Mouse (Mus musculus): ENCODE measurements around the gene Qprt. TPM values are rescaled to one million over a fixed set of nuclear protein-coding genes. Genes with fewer than 3 reads are reported as not detected.
"Not testable (repeated sequence)": the region's sequence is repeated elsewhere in the genome, so short reads cannot be mapped to it uniquely, and the experiment has no call there.

Gene Qprt
- polyA plus RNA-seq, 1 experiment from 2014 or later, result 0.77 TPM

- Histone ChIP-seq H3K4me2 (ENCODE audit: low read length) (no peak within 1 kb of the TSS), H3K9me3 (replicated peaks; ENCODE audit: control insufficient read depth, low read length, poor library complexity, severe bottlenecking) (no peaks in the 10 kb centered on the region), H3K27me3 (ENCODE audit: control insufficient read depth, insufficient read depth, low read depth, low read length) (no peaks in the 10 kb centered on the region), H3K9ac (ENCODE audit: low read depth, low read length) (no peak within 1 kb of the TSS), H3K4me1 (ENCODE audit: control insufficient read depth, insufficient read depth, low read length) (no peaks in the 10 kb centered on the region), H3K36me3 (ENCODE audit: control insufficient read depth, insufficient read depth, low read length) (no peaks in the 10 kb centered on the region), H3K4me3 (ENCODE audit: low read depth, low read length) (no peak within 1 kb of the TSS), H3K27ac (ENCODE audit: low read length) (no peak within 1 kb of the TSS)
- ATAC-seq, result no peak
- 80% methylated on average over 16 of the region's 16 CpGs for WGBS
Observed at GRCm38 (mm10) chr7:127091114-127091896, 30.7 kb downstream of the Qprt start, which contains the start of gene AI467606. Gene AI467606, plus strand, starts transcription at chr7:127091359.

- WGBS, result 88% methylated on average over 20 of the region's 20 CpGs
- Histone ChIP-seq H3K4me1 (ENCODE audit: control insufficient read depth, insufficient read depth, low read length) (no peaks in the 10 kb centered on the region), H3K9me3 (replicated peaks; ENCODE audit: control insufficient read depth, low read length, poor library complexity, severe bottlenecking) (no peaks in the 10 kb centered on the region), H3K4me2 (ENCODE audit: low read length) (no peak overlapping the region), H3K36me3 (ENCODE audit: control insufficient read depth, insufficient read depth, low read length) (no peaks in the 10 kb centered on the region), H3K4me3 (ENCODE audit: low read depth, low read length) (no peak overlapping the region), H3K27ac (ENCODE audit: low read length) (no peak overlapping the region), H3K27me3 (ENCODE audit: control insufficient read depth, insufficient read depth, low read depth, low read length) (no peaks in the 10 kb centered on the region), H3K9ac (ENCODE audit: low read depth, low read length) (no peak overlapping the region)
- ATAC-seq, result no peak
Observed at GRCm38 (mm10) chr7:127090154-127091113, 31.6 kb downstream of the Qprt start.

GRCm38 (mm10) chr7:127088901-127089845 is 32.9 kb downstream of the Qprt start:
- ATAC-seq, result no peak
- WGBS, result 20% methylated on average over 27 of the region's 27 CpGs

GRCm38 (mm10) chr7:127088083-127088482 is 33.9 kb downstream of the Qprt start:
- 97% methylated on average over 3 of the region's 3 CpGs for WGBS
- no peak overlapping the region for H3K9ac ChIP-seq (ENCODE audit: low read depth, low read length)
- no peak overlapping the region for H3K4me2 ChIP-seq (ENCODE audit: low read length)
- no peaks in the 10 kb centered on the region for H3K27me3 ChIP-seq (ENCODE audit: control insufficient read depth, insufficient read depth, low read depth, low read length)
- H3K9me3 ChIP-seq (replicated peaks; ENCODE audit: control insufficient read depth, low read length, poor library complexity, severe bottlenecking), result no peaks in the 10 kb centered on the region
- no peaks in the 10 kb centered on the region for H3K4me1 ChIP-seq (ENCODE audit: control insufficient read depth, insufficient read depth, low read length)
- H3K27ac ChIP-seq (ENCODE audit: low read length), result no peak overlapping the region
- no peak for ATAC-seq
- no peaks in the 10 kb centered on the region for H3K36me3 ChIP-seq (ENCODE audit: control insufficient read depth, insufficient read depth, low read length)
- H3K4me3 ChIP-seq (ENCODE audit: low read depth, low read length), result no peak overlapping the region

More at GRCm38 (mm10) chr7:127088901-127089845, 32.9 kb downstream of the Qprt start:
- Histone ChIP-seq H3K9ac (ENCODE audit: low read depth, low read length) (peak overlapping the region; percentile 36; the same call in 1 of the 2 replicates), H3K9me3 (replicated peaks; ENCODE audit: control insufficient read depth, low read length, poor library complexity, severe bottlenecking) (no peaks in the 10 kb centered on the region), H3K27ac (ENCODE audit: low read length) (no peak overlapping the region), H3K4me1 (ENCODE audit: control insufficient read depth, insufficient read depth, low read length) (no peaks in the 10 kb centered on the region), H3K27me3 (ENCODE audit: control insufficient read depth, insufficient read depth, low read depth, low read length) (no peaks in the 10 kb centered on the region), H3K4me2 (ENCODE audit: low read length) (peak overlapping the region; percentile 50), H3K36me3 (ENCODE audit: control insufficient read depth, insufficient read depth, low read length) (no peaks in the 10 kb centered on the region), H3K4me3 (ENCODE audit: low read depth, low read length) (peak overlapping the region; percentile 7; the same call in 1 of the 2 replicates)

- H3K9me3 ChIP-seq (replicated peaks; ENCODE audit: control insufficient read depth, low read length, poor library complexity, severe bottlenecking); H3K4me3 ChIP-seq (ENCODE audit: low read depth, low read length); H3K27me3 ChIP-seq (ENCODE audit: control insufficient read depth, insufficient read depth, low read depth, low read length); H3K4me1 ChIP-seq (ENCODE audit: control insufficient read depth, insufficient read depth, low read length); H3K27ac ChIP-seq (ENCODE audit: low read length); ATAC-seq; H3K4me2 ChIP-seq (ENCODE audit: low read length); H3K9ac ChIP-seq (ENCODE audit: low read depth, low read length); H3K36me3 ChIP-seq (ENCODE audit: control insufficient read depth, insufficient read depth, low read length): not testable (repeated sequence)
- 87% methylated on average over 6 of the region's 6 CpGs for WGBS
Observed at GRCm38 (mm10) chr7:127087278-127088010, 34.6 kb downstream of the Qprt start, which contains the start of gene Zg16. Gene Zg16, minus strand, starts transcription at chr7:127087328.

GRCm38 (mm10) chr7:127085751-127086150 is 36.3 kb downstream of the Qprt start:
- not testable (repeated sequence) for H3K4me3 ChIP-seq (ENCODE audit: low read depth, low read length); H3K36me3 ChIP-seq (ENCODE audit: control insufficient read depth, insufficient read depth, low read length); H3K27ac ChIP-seq (ENCODE audit: low read length); H3K4me2 ChIP-seq (ENCODE audit: low read length); ATAC-seq; H3K27me3 ChIP-seq (ENCODE audit: control insufficient read depth, insufficient read depth, low read depth, low read length); H3K4me1 ChIP-seq (ENCODE audit: control insufficient read depth, insufficient read depth, low read length); H3K9ac ChIP-seq (ENCODE audit: low read depth, low read length); H3K9me3 ChIP-seq (replicated peaks; ENCODE audit: control insufficient read depth, low read length, poor library complexity, severe bottlenecking)
- 82% methylated on average over 6 of the region's 6 CpGs for WGBS

GRCm38 (mm10) chr7:127084794-127085193 is 37.2 kb downstream of the Qprt start:
- no peaks in the 10 kb centered on the region for H3K4me1 ChIP-seq (ENCODE audit: control insufficient read depth, insufficient read depth, low read length)
- H3K9me3 ChIP-seq (replicated peaks; ENCODE audit: control insufficient read depth, low read length, poor library complexity, severe bottlenecking), result no peaks in the 10 kb centered on the region
- H3K27ac ChIP-seq (ENCODE audit: low read length), result no peak overlapping the region
- no peak overlapping the region for H3K4me2 ChIP-seq (ENCODE audit: low read length)
- 86% methylated on average over 2 of the region's 2 CpGs for WGBS
- H3K4me3 ChIP-seq (ENCODE audit: low read depth, low read length), result no peak overlapping the region
- H3K36me3 ChIP-seq (ENCODE audit: control insufficient read depth, insufficient read depth, low read length), result no peaks in the 10 kb centered on the region
- no peak overlapping the region for H3K9ac ChIP-seq (ENCODE audit: low read depth, low read length)
- H3K27me3 ChIP-seq (ENCODE audit: control insufficient read depth, insufficient read depth, low read depth, low read length), result no peaks in the 10 kb centered on the region
- ATAC-seq, result no peak

GRCm38 (mm10) chr7:127083689-127084088 is 38.3 kb downstream of the Qprt start:
- Histone ChIP-seq H3K27ac (ENCODE audit: low read length) (no peak overlapping the region), H3K4me2 (ENCODE audit: low read length) (no peak overlapping the region), H3K4me3 (ENCODE audit: low read depth, low read length) (no peak overlapping the region), H3K9me3 (replicated peaks; ENCODE audit: control insufficient read depth, low read length, poor library complexity, severe bottlenecking) (no peaks in the 10 kb centered on the region), H3K27me3 (ENCODE audit: control insufficient read depth, insufficient read depth, low read depth, low read length) (no peaks in the 10 kb centered on the region), H3K4me1 (ENCODE audit: control insufficient read depth, insufficient read depth, low read length) (no peaks in the 10 kb centered on the region), H3K36me3 (ENCODE audit: control insufficient read depth, insufficient read depth, low read length) (no peaks in the 10 kb centered on the region), H3K9ac (ENCODE audit: low read depth, low read length) (no peak overlapping the region)
- 90% methylated on average over 4 of the region's 4 CpGs for WGBS
- ATAC-seq, result no peak

Data from midbrain, embryonic 16.5 days (tissue).